Mouse (Mus musculus) lung, postnatal 0 days (tissue): ENCODE measurements around the gene Sept4. TPM values are rescaled to one million over a fixed set of nuclear protein-coding genes. Genes with fewer than 3 reads are reported as not detected.

ENCODE experiments used
- ATAC-seq: fragments of 200-750 bp; cut with Nextera tagmentation; 2 replicates; pipeline ENCODE4 v1.8.0; 2017; ENCODE audit warnings: moderate library complexity
- DNase-seq: peaks from one replicate; pipeline ENCODE4 v3.0.0-alpha.2; 2016; ENCODE audit warnings: low spot score
- H3K27ac ChIP-seq: fragments of 300-500 bp; sonication (generic); 2 replicates; pipeline ENCODE4 v1.5.1; 2014; ENCODE audit warnings: antibody characterized with exemption, mild to moderate bottlenecking, low read length, mixed read lengths
- H3K27me3 ChIP-seq: fragments of 300-500 bp; sonication (generic); replicated peaks from 2 replicates; pipeline ENCODE4 v1.6.1; 2014; ENCODE audit warnings: low read length, mixed read lengths; ENCODE audit not compliant: insufficient read depth
- H3K36me3 ChIP-seq: fragments of 300-500 bp; sonication (generic); 2 replicates; pipeline ENCODE4 v1.6.1; 2014; ENCODE audit warnings: low read length, mixed read lengths; ENCODE audit not compliant: insufficient read depth
- H3K4me1 ChIP-seq: fragments of 300-500 bp; sonication (generic); 2 replicates; pipeline ENCODE4 v1.6.1; 2014; ENCODE audit warnings: antibody characterized with exemption, low read depth, low read length, mixed read lengths; ENCODE audit not compliant: insufficient read depth
- H3K4me2 ChIP-seq: fragments of 300-500 bp; sonication (generic); replicated peaks from 2 replicates; pipeline ENCODE4 v1.6.1; 2014; ENCODE audit warnings: low read depth, mild to moderate bottlenecking, low read length, moderate library complexity, mixed read lengths
- H3K4me3 ChIP-seq: fragments of 300-500 bp; sonication (generic); 2 replicates; pipeline ENCODE4 v1.5.1; 2014; ENCODE audit warnings: low read depth, low read length
- H3K9ac ChIP-seq: fragments of 300-500 bp; sonication (generic); replicated peaks from 2 replicates; pipeline ENCODE4 v1.6.1; 2014; ENCODE audit warnings: low read depth, mild to moderate bottlenecking
- H3K9me3 ChIP-seq: fragments of 300-500 bp; sonication (generic); 2 replicates; pipeline ENCODE4 v1.6.1; 2016; ENCODE audit warnings: low read length, mixed read lengths
- CTCF ChIP-seq: IDR thresholded peaks from 2 replicates; pipeline ENCODE4 v1.5.1; 2016; ENCODE audit warnings: antibody characterized with exemption, mild to moderate bottlenecking
- EP300 ChIP-seq: IDR thresholded peaks from 2 replicates; pipeline ENCODE4 v1.6.1; 2016; ENCODE audit warnings: antibody characterized with exemption, mild to moderate bottlenecking, control low read depth
- WGBS: fragments of 180-500 bp; shearing (Covaris S2); extraction: QIAGEN DNeasy Blood & Tissue Kit; methylation state at CpG from one replicate; pipeline ENCODE4 v1.1.7; 2014; 5-methylcytosine and 5-hydroxymethylcytosine counted together
- polyA plus RNA-seq: library from polyadenylated mRNA; unstranded; fragments of >200 nt; fragmentation: Nextera tagmentation; extraction: Ambion mirVana; gene quantifications from 2 replicates; pipeline ENCODE4 v1.2.1, GENCODE M21; 2015

Gene Sept4
- polyA plus RNA-seq, 1 experiment from 2014 or later = 366 TPM

GRCm38 (mm10) chr11:87587211-87587874, 18.6 kb downstream of the Sept4 start:
- Histone ChIP-seq H3K9me3 (no peaks in the 10 kb centered on the region), H3K9ac (no peak overlapping the region), H3K4me3 (no peak overlapping the region), H3K36me3 (no peaks in the 10 kb centered on the region), H3K27ac (peak overlapping the region; percentile 58), H3K4me1 (peaks cover 31% of the 10 kb centered on the region), H3K27me3 (no peaks in the 10 kb centered on the region), H3K4me2 (no peak overlapping the region)
- DNase-seq (peak; percentile 83), ATAC-seq (no peak)
- TF ChIP-seq CTCF = peak; percentile 16; the same call in 1 of the 2 replicates
- peak; percentile 63; the same call in 1 of the 2 replicates for TF ChIP-seq EP300
- WGBS = 76% methylated on average over 5 of the region's 5 CpGs

- Histone ChIP-seq H3K27me3 (no peaks in the 10 kb centered on the region), H3K9me3 (no peaks in the 10 kb centered on the region), H3K27ac (no peak overlapping the region), H3K36me3 (no peaks in the 10 kb centered on the region), H3K4me1 (peaks cover 33% of the 10 kb centered on the region), H3K9ac (no peak overlapping the region), H3K4me2 (peak overlapping the region; percentile 74; the same call in 1 of the 2 replicates), H3K4me3 (no peak overlapping the region)
- 87% methylated on average over 8 of the region's 8 CpGs for WGBS
- DNase-seq (no peak), ATAC-seq (no peak)
- TF ChIP-seq CTCF = no peak
- TF ChIP-seq EP300 = no peak
These were observed 20.9 kb downstream of the Sept4 start for GRCm38 (mm10) chr11:87589605-87590004.

- Histone ChIP-seq H3K9me3 (no peaks in the 10 kb centered on the region), H3K4me3 (peak overlapping the region; percentile 61), H3K4me1 (peaks cover 34% of the 10 kb centered on the region), H3K36me3 (no peaks in the 10 kb centered on the region), H3K9ac (peak overlapping the region; percentile 80), H3K27ac (peak overlapping the region; percentile 96), H3K27me3 (no peaks in the 10 kb centered on the region), H3K4me2 (peak overlapping the region; percentile 74)
- WGBS = 2% methylated on average over 25 of the region's 25 CpGs
- TF ChIP-seq EP300 = no peak
- ATAC-seq (no peak), DNase-seq (peak; percentile 54)
These were observed 22.3 kb downstream of the Sept4 start for GRCm38 (mm10) chr11:87590841-87591525.

GRCm38 (mm10) chr11:87591526-87592353, 23.0 kb downstream of the Sept4 start, which contains the start of gene Mtmr4:
Gene Mtmr4, plus strand, starts transcription at chr11:87592162.
- H3K27me3 ChIP-seq = no peaks in the 10 kb centered on the region
- H3K9me3 ChIP-seq = no peaks in the 10 kb centered on the region
- peak within 1 kb of the TSS; percentile 80 for H3K9ac ChIP-seq
- H3K36me3 ChIP-seq = no peaks in the 10 kb centered on the region
- H3K4me3 ChIP-seq = peak within 1 kb of the TSS; percentile 61
- H3K4me1 ChIP-seq = peaks cover 35% of the 10 kb centered on the region
- peak within 1 kb of the TSS; percentile 96 for H3K27ac ChIP-seq
- under 1% methylated on average over 58 of the region's 61 CpGs for WGBS
- TF ChIP-seq CTCF = no peak; the same call in 1 of the 2 replicates
- peak; percentile 57 for TF ChIP-seq EP300
- peak; percentile 96 for ATAC-seq
- peak within 1 kb of the TSS; percentile 74 for H3K4me2 ChIP-seq
- DNase-seq = peak; percentile 100

GRCm38 (mm10) chr11:87592354-87592695, 23.6 kb downstream of the Sept4 start:
- DNase-seq = no peak
- Histone ChIP-seq H3K4me2 (peak overlapping the region; percentile 64), H3K9me3 (no peaks in the 10 kb centered on the region), H3K4me3 (peak overlapping the region; percentile 61), H3K4me1 (peaks cover 35% of the 10 kb centered on the region), H3K27ac (peak overlapping the region; percentile 88), H3K27me3 (no peaks in the 10 kb centered on the region), H3K36me3 (0 out of 2 replicates have a peak, but pooled peaks cover 4% of the 10 kb centered on the region), H3K9ac (peak overlapping the region; percentile 62)
- no peak for TF ChIP-seq EP300
- TF ChIP-seq CTCF = peak; percentile 53
- no peak for ATAC-seq
- 1% methylated on average over 14 of the region's 15 CpGs for WGBS
